Mouse (Mus musculus): ENCODE measurements around the gene Shc4.

Gene Shc4

GRCm38 (mm10) chr2:125724086-125724430, at the start of gene Shc4:
Gene Shc4 (minus strand): TSS chr2:125724148.
- DNase-seq, result no peak

DNA sequence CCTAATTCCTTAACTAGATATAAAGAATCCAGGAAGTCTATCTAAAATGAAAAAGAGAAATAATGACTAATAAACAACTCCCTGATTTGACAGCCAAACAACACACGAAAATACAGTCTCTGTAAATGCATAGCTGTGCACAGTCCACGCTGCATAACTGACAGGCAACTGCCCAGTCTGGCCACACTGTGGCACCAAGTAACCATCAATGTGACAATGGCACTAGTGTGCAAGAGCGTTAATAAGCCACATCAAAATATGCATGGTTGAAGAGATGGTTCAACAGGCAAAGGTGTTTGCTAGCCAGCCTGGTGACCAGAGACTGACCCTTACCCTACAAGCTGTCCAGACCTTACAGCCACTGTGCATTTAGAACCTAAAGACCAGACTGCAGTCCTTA, 41.1 kb upstream of the Shc4 start:
- peak; percentile 33 for DNase-seq

DNA sequence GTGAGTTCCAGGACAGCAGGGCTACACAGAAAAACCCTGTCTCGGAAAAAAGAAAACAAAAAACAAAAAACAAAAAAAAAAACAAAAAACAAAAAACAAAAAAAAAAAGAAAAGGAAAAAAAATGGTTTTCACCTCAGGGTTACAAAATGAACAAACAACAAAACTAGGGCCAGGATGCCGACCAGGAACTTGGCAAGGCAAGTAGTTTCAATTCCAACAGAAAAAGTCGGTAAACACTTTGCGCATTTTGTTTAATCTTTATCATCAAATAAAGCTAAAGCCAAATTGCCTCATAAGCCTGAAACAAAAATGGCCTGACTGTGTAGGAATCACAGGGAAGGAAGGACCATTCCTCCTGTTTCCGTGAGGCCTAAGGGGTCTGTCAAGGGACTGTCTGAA, 40.6 kb upstream of the Shc4 start:
- no peak for DNase-seq

DNA sequence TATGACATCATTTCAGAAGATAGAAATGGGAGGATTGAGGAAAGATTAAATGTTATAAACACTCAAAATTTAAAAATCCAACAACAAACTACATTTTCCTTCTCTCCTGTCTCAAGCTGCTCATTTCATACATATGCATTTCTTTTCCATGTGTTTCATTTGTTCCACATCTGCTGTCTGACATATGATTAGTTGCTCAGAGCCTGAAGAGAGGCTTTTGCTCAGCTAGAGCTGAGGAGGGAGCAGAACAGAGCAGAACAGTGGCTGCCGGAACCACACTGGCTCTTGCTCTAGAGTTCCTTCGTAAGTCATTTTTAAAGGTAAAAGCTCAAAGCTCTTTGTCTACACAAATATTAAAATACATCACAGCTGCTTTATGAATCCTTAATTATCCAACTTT, 25.4 kb upstream of the Shc4 start:
- no peak for DNase-seq

DNA sequence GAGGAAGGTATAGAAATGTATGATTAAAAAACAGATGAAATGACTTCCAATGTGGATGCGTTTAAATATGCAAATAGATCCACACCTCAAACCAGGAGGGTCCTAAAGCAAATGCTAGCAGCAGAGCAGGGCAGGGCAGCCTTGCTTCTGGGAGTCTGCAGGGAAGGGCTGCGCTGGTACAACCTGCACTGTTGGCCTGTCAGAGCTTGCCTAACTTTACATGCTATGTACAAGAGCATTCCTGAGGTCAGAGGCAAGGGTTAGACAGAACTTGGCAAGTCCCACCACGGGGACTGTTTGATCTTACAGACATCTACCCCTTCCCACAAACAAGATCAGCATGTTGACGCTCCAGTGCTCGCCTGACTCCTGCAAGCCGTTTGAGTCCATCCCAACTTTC, 15.4 kb upstream of the Shc4 start:
- no peak for DNase-seq

- no peak for DNase-seq
Measured at GRCm38 (mm10) chr2:125738718-125739117, 14.8 kb upstream of the Shc4 start.

DNA sequence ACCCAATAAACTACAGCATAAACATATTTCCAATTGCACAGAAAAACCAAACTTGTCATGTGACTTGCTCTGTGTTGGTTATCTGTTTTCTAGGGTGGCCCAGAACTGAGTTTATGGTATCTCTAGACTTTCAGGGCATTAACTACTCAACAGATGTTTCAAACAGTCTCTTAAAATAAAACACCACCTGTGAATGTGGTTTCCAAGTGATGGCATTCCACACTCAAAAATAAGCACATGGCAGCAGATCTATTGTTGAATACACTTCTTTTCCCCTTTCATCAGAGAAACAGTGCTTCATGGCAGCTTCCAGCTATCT, 12.0 kb upstream of the Shc4 start:
- no peak for DNase-seq

GRCm38 (mm10) chr2:125735333-125736024, 11.5 kb upstream of the Shc4 start:
- no peak for DNase-seq

DNA sequence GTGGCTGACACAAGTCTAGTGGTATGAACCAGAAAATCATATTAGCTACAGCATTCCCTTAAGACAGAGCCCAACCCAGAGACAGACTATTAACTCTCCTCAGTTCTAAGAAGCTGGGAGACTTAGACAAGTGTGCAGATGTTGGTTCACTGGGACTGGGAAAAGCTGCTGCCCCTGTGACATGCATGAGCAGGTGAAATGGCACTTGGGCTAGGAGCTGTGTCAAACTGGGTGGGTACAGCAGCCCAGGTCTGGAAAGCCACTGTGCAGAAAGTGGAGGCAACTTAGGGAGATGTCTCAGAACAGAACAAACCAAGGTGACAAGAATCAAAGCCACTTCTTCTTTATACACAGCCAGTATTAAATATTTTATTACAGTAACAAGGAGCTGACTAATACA, 10.8 kb upstream of the Shc4 start:
- DNase-seq, result no peak

DNA sequence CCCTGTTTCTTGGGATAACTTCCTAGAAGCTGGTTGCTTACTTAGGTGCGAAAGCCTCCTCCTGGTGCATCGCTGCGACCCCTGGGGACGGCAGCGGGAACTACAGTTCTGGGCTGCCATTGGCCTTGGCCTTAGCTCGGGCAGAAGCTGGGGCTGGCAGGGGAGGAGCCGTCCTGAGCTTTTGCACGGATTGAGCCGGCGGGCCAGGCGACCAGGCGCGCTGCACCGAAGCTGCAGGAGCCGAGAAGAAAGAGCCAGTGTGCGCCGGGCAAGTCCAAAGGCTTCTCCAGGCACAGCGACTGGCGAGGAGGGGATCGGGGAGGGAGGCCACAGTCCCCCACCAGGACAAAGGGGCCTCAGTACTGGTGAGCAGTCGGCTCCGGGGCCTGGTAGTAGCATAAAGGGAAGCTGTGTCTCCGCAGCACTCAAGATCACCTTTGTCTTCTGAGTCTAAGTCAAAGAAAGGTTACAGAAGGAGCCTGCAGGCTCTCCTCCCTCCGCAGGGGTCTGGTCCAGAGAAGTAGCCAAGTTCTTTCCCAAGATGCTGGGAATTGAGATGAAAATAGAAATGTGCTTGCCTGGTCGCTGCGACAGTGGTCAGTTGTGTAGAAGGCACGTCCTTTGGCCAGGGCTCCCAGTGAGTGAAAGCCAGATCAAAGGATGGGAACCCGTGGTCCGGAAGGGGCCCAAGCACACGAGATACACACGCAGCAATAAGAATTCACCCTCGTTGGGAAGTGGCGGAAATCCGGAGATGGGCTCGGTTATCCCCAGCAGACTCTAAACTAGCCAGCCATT, 8.0 kb upstream of the Shc4 start:
- DNase-seq, result peak; percentile 96

DNA sequence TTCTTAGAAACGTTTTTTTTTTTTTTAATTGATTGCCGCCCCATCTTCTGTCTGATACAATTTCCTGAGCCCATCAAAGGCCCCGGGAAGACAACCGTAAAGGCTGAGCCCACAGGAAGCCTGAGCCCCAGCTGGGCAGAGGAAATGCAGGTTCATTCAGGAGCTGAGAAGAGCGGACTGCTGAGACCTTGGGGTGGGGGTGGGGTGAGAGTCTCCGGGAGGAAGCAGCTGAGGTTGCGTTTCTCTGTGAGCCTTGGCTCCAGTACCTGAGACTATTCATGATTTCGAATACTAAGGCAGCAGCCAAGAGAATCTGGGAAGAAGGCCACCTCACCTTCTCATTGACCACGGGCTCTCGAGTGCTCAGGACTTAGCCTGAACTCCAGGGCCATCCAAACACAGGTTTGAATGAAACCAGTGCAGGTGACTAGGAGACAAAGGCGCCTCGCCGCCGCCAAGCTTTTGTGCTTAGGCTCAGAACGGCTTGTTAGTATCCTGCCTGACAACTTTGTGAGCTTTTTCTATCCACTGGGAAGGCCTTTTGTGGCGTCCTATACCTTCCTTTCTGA, 682 bp upstream of the Shc4 start:
- no peak for DNase-seq

- DNase-seq, result peak; percentile 61
Measured at GRCm38 (mm10) chr2:125723408-125724085, 401 bp downstream of the Shc4 start.

DNA sequence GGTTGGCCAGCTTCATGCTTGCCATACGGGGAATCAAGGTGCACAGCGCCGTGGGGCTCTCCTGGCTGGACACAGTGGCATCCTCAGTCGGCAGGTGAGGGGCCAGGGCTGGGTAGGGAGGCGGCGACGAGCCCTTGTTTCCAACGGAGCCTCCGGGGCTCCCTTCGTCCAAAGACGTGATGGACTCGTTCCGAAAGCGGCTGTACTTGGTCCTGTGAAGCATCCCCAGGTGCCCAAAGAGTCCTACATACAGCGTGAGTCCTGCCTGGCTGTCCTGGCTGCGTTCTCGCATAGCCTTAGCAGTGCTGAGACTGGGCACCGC, 901 bp downstream of the Shc4 start:
- no peak for DNase-seq

DNA sequence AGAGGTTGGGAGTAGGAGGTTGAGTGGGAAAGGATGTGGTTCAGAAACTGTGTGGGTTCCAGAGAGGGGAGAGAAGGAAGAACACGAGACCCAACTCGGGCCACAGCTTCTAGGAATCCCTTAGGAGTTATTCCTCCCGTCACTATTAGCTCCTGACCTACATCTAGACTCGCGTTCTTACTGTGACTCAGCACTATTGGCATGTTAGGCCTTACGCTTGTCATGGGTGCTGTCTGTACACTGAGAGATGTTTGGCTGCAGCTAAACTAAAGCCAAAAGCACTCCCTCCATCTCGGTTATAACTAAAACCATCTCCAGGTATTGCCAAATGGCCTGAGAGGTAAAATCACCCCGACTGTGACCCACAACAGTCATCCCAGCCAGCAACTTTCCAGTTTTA, 7.3 kb downstream of the Shc4 start:
- no peak for DNase-seq

- DNase-seq, result no peak
Measured at GRCm38 (mm10) chr2:125706510-125706921, 17.4 kb downstream of the Shc4 start.

DNA sequence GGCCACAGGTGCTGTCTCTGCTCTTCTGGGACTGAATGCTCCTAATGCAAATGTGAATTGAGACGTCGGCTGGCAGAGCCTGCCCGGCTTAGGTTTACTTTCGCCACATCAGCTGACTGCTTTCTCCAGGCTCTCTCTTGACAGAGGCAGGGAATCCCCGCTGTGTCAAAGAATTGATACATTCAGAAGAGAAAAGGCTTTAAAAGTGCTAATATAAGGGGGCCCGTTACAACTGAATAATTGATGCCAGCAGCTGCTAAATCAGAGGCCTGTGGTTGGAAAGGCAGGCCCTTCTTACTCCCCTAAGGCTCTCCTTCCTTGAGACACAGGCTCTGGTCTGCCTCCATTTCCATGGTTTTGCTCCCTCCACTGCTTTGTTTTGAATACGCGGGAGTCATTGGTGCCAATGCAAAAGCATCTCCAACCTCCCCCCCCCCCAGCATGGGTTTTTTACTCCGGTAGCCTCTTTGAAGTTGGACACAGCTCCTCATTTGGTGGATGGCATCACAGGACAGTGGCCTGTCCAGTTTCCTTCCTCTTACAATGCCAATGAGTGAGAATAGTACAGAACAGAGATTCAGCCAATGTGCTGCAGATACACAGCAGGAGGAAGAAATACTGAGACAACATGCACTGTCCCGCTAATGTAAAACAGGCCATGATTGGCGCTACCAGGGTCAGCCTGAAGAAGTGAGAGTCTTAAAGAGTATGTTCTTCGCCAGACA, 18.9 kb downstream of the Shc4 start:
- no peak for DNase-seq

DNA sequence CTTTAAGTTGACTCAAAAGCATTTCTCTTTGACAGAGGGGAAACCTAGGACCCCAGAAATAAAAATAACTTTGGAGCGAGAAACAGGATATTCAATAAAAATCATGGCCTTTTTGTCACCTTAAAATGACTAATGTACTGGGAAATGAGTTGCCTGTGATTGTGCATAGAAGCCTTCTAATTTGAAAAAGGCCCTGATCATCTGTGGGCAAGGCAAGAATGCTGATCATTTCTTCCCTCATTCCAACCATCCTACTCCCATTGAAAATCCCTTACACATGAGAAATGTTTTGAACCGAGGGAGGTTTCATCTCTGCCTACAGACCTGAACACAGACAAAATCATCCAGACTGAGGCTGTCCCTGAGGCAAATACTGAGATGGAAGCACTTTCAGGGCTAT, 21.1 kb downstream of the Shc4 start:
- DNase-seq, result no peak

- DNase-seq, result no peak
Measured at GRCm38 (mm10) chr2:125701606-125702005, 22.3 kb downstream of the Shc4 start.

DNA sequence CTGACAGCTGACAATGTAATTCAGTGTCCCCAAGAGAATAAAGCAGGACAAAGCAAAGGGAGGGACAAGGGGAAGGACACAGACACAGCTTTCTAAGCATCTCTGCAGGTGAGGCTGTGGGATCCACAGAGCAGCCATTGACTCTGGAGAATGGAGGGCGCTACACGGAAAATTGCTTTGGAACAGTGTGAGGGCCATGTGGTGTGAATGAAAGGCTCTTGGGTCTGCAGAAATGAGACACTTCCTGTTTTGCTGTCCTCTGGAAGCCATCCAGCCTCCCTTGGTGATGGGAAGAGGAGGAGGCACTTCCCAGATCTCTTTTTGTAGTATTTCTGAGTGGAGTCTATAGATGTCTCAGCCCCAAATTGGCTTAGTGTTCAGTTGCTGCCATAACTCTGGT, 27.7 kb downstream of the Shc4 start:
- peak; percentile 62 for DNase-seq

- DNase-seq, result no peak
Measured at GRCm38 (mm10) chr2:125694798-125695197, 29.1 kb downstream of the Shc4 start.

- no peak for DNase-seq
Measured at GRCm38 (mm10) chr2:125692010-125692409, 31.9 kb downstream of the Shc4 start.

DNA sequence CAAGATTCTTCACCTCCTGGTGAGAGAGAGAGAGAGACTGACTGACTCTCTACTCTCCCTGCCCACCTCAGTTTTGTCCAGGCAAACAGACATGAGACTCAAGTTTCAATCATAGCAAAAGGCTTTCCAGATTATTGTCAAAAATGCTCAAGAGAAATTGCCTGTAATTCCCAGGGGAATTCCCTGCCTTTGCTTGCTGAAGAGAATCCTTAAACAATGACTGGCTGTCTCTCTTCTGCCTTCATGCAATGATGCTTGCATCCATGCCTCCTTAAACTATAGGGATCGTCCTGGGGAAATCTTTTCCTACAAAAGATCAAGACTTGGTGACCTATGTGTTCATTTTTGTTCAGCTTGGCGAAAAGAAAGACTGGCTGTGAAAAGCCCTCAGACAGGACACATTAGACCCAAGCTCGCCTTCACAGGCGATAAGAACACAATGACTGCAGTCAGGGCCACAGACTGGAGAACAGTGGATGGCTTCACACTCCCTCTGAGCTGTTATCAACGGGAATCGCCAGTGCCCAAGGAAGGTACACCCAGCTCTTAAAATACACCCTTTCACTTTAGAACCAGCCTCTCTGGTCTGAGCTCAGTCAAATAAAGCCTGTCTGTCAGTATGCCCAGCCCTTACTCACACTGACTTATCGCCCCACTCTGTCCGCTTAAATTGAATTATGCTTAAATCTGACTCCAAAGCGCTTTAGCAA, 38.4 kb downstream of the Shc4 start:
- no peak for DNase-seq
